Mouse (Mus musculus) neural tube, embryonic 15.5 days (tissue): ENCODE data around the gene Vmn1r111. TPM values are rescaled to one million over a fixed set of nuclear protein-coding genes. Genes with fewer than 3 reads are reported as not detected.
"Not testable (repeated sequence)": the region's sequence is repeated elsewhere in the genome, so short reads cannot be mapped to it uniquely, and the experiment has no call there.

Experiments
- ATAC-seq: fragments of 200-750 bp; cut with Nextera tagmentation; 2 replicates; pipeline ENCODE4 v1.8.0; 2017; ENCODE audit warnings: mild to moderate bottlenecking, moderate TSS enrichment, moderate library complexity; ENCODE audit not compliant: low FRiP score
- H3K27ac ChIP-seq: fragments of 300-500 bp; sonication (generic); replicated peaks from 2 replicates; pipeline ENCODE4 v1.5.1; 2015; ENCODE audit warnings: mild to moderate bottlenecking, inconsistent platforms
- H3K27me3 ChIP-seq: fragments of 300-500 bp; sonication (generic); replicated peaks from 2 replicates; pipeline ENCODE4 v1.6.1; 2015; ENCODE audit warnings: inconsistent platforms
- H3K36me3 ChIP-seq: fragments of 300-500 bp; sonication (generic); 2 replicates; pipeline ENCODE4 v1.6.1; 2015; ENCODE audit warnings: inconsistent platforms
- H3K4me1 ChIP-seq: fragments of 300-500 bp; sonication (generic); 2 replicates; pipeline ENCODE4 v1.6.1; 2015; ENCODE audit warnings: inconsistent platforms
- H3K4me2 ChIP-seq: fragments of 300-500 bp; sonication (generic); 2 replicates; pipeline ENCODE4 v1.6.1; 2015; ENCODE audit warnings: inconsistent platforms, mild to moderate bottlenecking, moderate library complexity
- H3K4me3 ChIP-seq: fragments of 300-500 bp; sonication (generic); replicated peaks from 2 replicates; pipeline ENCODE4 v1.5.1; 2015; ENCODE audit warnings: mild to moderate bottlenecking, inconsistent platforms
- H3K9ac ChIP-seq: fragments of 300-500 bp; sonication (generic); replicated peaks from 2 replicates; pipeline ENCODE4 v1.6.1; 2015; ENCODE audit warnings: mild to moderate bottlenecking, inconsistent platforms
- H3K9me3 ChIP-seq: fragments of 300-500 bp; sonication (generic); replicated peaks from 2 replicates; pipeline ENCODE4 v1.6.1; 2016; ENCODE audit warnings: inconsistent platforms
- whole genome bisulfite sequencing: fragments of 180-500 bp; shearing (Covaris S2); methylation state at CpG from one replicate; pipeline ENCODE4 v1.1.7; 2015; ENCODE audit warnings: mixed read lengths; 5-methylcytosine and 5-hydroxymethylcytosine counted together
- polyA plus RNA-seq: library from polyadenylated mRNA; unstranded; fragments of >200 nt; fragmentation: Nextera tagmentation; extraction: Ambion mirVana; gene quantifications from 2 replicates; pipeline ENCODE4 v1.2.1, GENCODE M21; 2015

The Vmn1r111 gene
- polyA plus RNA-seq = not detected in 2 replicates

DNA sequence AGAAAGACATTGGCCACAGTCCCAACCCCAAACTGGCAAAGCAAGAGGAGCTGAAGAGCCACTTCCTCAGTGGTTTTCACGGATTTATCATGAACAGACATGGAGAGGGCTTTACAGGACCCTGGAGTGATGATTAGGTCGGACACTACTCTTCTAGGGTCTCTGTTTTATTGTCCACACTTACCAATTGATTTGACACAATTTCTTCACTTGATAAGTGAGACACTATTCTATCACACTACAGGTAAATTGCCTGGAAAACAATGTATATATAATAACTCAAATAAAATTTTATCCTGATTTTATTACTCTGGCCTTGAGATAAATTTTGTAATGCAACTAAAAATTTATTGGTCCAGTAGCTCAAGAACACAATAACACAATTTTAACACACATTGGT lies at the start of gene Vmn1r111:
Vmn1r111 (minus strand) TSS at position 101 of the 400 bp plus-strand sequence.
- H3K36me3 ChIP-seq, H3K9ac ChIP-seq, H3K9me3 ChIP-seq, ATAC-seq, H3K4me3 ChIP-seq, H3K27me3 ChIP-seq, H3K4me1 ChIP-seq, H3K27ac ChIP-seq, H3K4me2 ChIP-seq: not testable (repeated sequence)
- WGBS = no CpG with 5 or more reads among the region's 2 CpGs

DNA sequence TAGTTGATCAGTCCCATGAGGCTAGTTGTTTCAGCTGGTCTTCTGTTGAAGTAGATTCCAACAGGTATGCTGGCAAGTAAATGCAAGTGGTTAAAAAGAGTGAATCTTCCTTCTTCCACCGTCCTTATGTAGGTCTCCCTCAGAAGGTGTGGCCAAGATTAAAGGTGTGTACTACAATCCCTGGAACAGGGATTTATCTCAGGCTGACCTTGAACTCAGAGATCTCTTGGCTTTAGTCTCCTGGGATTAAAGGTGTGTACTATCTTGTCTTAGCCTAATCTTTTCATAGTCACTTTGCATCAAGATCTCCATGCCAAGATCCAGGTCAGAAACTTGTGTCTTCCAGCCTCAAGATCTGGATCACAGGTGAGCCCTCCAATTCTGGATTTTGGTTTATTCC lies 27.5 kb upstream of the Vmn1r111 start, which contains the start of gene Gm10668:
Gm10668 (minus strand) TSS at position 101 of the 400 bp plus-strand sequence.
- H3K36me3 ChIP-seq, H3K9me3 ChIP-seq, H3K9ac ChIP-seq, ATAC-seq, H3K27ac ChIP-seq, H3K27me3 ChIP-seq, H3K4me1 ChIP-seq, H3K4me3 ChIP-seq, H3K4me2 ChIP-seq: not testable (repeated sequence)
- WGBS = no CpG with 5 or more reads among the region's 1 CpGs

DNA sequence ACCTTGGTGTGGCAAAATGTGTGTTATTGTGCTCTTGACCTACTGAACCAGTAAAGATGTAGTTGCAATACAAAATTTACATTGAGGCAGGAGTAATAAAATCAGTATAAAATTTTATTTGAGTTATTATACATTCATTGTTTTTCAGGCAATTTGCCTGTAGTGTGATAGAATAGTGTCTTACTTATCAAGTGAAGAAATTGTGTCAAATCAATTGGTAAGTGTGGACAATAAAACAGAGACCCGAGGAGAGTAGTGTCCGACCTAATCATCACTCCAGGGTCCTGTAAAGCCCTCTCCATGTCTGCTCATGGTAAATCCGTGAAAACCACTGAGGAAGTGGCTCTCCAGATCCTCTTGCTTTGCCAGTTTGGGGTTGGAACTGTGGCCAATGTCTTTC lies 34.4 kb downstream of the Vmn1r111 start, which contains the start of gene Vmn1r107:
Vmn1r107 (plus strand) TSS at position 301 of the 400 bp plus-strand sequence.
- ATAC-seq, H3K4me3 ChIP-seq, H3K36me3 ChIP-seq: not testable (repeated sequence)

More for the DNA sequence above, 34.4 kb downstream of the Vmn1r111 start, which contains the start of gene Vmn1r107:
- not testable (repeated sequence) for H3K27me3 ChIP-seq, H3K27ac ChIP-seq, H3K4me2 ChIP-seq, H3K9me3 ChIP-seq, H3K9ac ChIP-seq, H3K4me1 ChIP-seq
- no CpG with 5 or more reads among the region's 3 CpGs for WGBS

Other genes starting within 250 kb of the Vmn1r111 start
- gene Gm10670, start 228.3 kb downstream of the Vmn1r111 start, polyA plus RNA-seq = not detected in 2 replicates
- not detected in 2 replicates for gene Vmn1r103, start 192.7 kb downstream of the Vmn1r111 start, polyA plus RNA-seq
- not detected in 2 replicates for gene Vmn1r104, start 169.4 kb downstream of the Vmn1r111 start, polyA plus RNA-seq
- gene Gm5726, start 157.5 kb downstream of the Vmn1r111 start, polyA plus RNA-seq = not detected in 2 replicates
- not detected in 2 replicates for gene Gm4141, start 127.0 kb downstream of the Vmn1r111 start, polyA plus RNA-seq
- gene Gm4513, start 104.2 kb downstream of the Vmn1r111 start, polyA plus RNA-seq = not detected in 2 replicates
- gene Vmn1r107, start 34.3 kb downstream of the Vmn1r111 start, polyA plus RNA-seq = not detected in 2 replicates
- not detected in 2 replicates for gene Gm10668, start 27.4 kb upstream of the Vmn1r111 start, polyA plus RNA-seq
- gene Vmn1r112, start 68.0 kb upstream of the Vmn1r111 start, polyA plus RNA-seq = not detected in 2 replicates
- gene Vmn1r113, start 84.1 kb upstream of the Vmn1r111 start, polyA plus RNA-seq = not detected in 2 replicates
- not detected in 2 replicates for gene Vmn1r114, start 109.0 kb upstream of the Vmn1r111 start, polyA plus RNA-seq
- not detected in 2 replicates for gene Vmn1r115, start 141.8 kb upstream of the Vmn1r111 start, polyA plus RNA-seq
- gene Vmn1r116, start 169.0 kb upstream of the Vmn1r111 start, polyA plus RNA-seq = not detected in 2 replicates
- gene Vmn1r117, start 180.9 kb upstream of the Vmn1r111 start, polyA plus RNA-seq = not detected in 2 replicates
- gene Vmn1r118, start 209.1 kb upstream of the Vmn1r111 start, polyA plus RNA-seq = not detected in 2 replicates